In the genomic region with DNA sequence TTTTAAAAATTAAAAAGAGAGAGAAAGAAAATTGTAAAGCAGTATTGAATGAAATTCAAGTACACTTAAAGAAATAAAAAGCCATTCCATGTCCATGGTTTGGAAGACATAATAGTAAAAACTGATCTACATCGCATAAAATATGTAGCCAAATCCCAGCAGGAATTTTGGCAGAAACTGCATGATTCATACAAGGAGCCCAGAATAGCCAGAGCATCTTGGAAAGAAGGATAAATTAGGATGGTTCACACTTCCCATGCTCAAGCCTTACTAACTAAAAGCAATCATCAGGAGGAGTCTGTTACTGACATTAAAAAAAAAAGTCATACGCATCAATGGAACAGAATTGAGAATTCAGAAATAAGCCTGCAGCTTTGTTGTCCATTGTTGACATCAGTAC, we compare ENCODE assay signal across 14 mouse cellular contexts. TPM values are rescaled to one million over a fixed set of nuclear protein-coding genes. Genes with fewer than 3 reads are reported as not detected.
DNase-seq lines count a peak whose midpoint lies in the region.
"Had no signal": no experiment of that assay in that cellular context is flagged by ENCODE, and none has a peak within 500 bp of the region (broad histone marks: within the 10 kb centered on the region; RNA-seq: fewer than 3 reads in every experiment).

No protein-coding gene starts in this region.

- peak; percentile 10 for DNase-seq in cerebellum, adult 8-10 months
- DNase-seq in cerebellum, adult 9-11 months = no peak
- peak; percentile 37 to 65 for DNase-seq in cerebellum, postnatal 14 days
- no peak for DNase-seq in cerebellum, adult 11 months
- peak; percentile 5 to 44 for DNase-seq in frontal cortex, adult 2 months (ENCODE audit: extremely low spot score in 1 of 2, low spot score in 1 of 2)
- DNase-seq in frontal cortex, postnatal 25 days (ENCODE audit: low spot score in 2 of 2) = no peak
- DNase-seq in telencephalon, adult 2 months (ENCODE audit: low read depth, low spot score) = peak; percentile 53
- no peak for DNase-seq in retina, embryonic 14.5 days (ENCODE audit: low spot score)
- DNase-seq: adrenal gland, adult 8-10 months; adrenal gland, postnatal 25 days; gastrocnemius, postnatal 10 days; gastrocnemius, postnatal 36 days; heart, adult 11 months; kidney, adult 2 months had no signal

RNA-seq across cellular contexts. Expression of gene Brwd3, which starts 8.5 kb away (rescaled TPM):
- polyA plus RNA-seq in frontal cortex, adult 2 months (2012; rRNA removed) = 3.4 and 3.5 TPM in 2 replicates

Comparison
In these comparisons a context has a peak if more than half of its experiments do, and no peak if none do; other contexts are left out.
1. DNase-seq: peak in cerebellum, adult 8-10 months (single experiment), cerebellum, postnatal 14 days (2 of 2), frontal cortex, adult 2 months (2 of 2) and telencephalon, adult 2 months (single experiment); none in cerebellum, adult 9-11 months (single experiment), cerebellum, adult 11 months (single experiment), frontal cortex, postnatal 25 days (0 of 2) and retina, embryonic 14.5 days (single experiment).